Mouse (Mus musculus): ENCODE results near the gene N6amt1. TPM values are rescaled to one million over a fixed set of nuclear protein-coding genes. Genes with fewer than 3 reads are reported as not detected.

The N6amt1 gene
- 3.5 and 5.5 TPM in 2 replicates for polyA plus RNA-seq (2012; rRNA removed)
- 5.4 TPM in 2 replicates for polyA plus RNA-seq (2014; fragmentation: Nextera tagmentation; extraction: Ambion mirVana)

DNA sequence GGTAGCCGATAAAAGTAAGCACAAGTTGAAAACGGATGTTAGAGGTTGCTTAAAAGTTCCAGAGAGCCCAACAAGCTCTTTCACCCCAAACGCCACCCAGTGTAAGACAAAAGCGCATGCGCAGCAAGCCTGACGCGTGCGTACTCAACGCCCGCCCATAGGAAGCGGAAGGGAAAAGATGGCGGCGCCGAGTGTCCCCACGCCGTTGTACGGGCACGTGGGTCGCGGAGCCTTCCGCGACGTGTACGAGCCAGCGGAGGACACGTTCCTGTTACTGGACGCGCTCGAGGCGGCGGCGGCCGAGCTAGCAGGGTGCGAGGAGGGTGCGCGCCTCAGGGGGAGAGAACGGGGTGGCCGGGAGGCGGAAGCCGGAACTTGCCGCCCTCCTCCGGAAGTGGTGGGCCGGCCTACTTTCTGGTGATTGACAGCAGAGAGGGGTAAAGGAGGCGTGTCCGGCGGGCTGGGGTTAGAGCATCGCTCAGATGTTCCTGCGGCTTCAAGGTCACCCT lies at the start of gene N6amt1:
N6amt1 (plus strand) TSS at position 111 of the 509 bp plus-strand sequence.
- Histone ChIP-seq H3K9ac (replicated peaks) (peak within 1 kb of the TSS; percentile 51), H3K36me3 (replicated peaks; ENCODE audit: control insufficient read depth, insufficient read depth, low read depth) (no peaks in the 10 kb centered on the region), H3K4me3 (ENCODE audit: insufficient read depth in 1 of 2, low read depth in 2 of 2, low read length in 2 of 2) (peak within 1 kb of the TSS; percentile 70 to 77), H3K9me3 (ENCODE audit: control insufficient read depth, low read length) (no peaks in the 10 kb centered on the region), H3K27me3 (ENCODE audit: control insufficient read depth, insufficient read depth, low read length) (no peaks in the 10 kb centered on the region), H3K27ac (no peak within 1 kb of the TSS), H3K4me2 (ENCODE audit: low read depth) (peak within 1 kb of the TSS; percentile 63), H3K4me1 (replicated peaks; ENCODE audit: control insufficient read depth in 2 of 2, insufficient read depth in 2 of 2, low read length in 1 of 2) (peaks cover 3 to 6% of the 10 kb centered on the region in 2 experiments)
- no peak for TF ChIP-seq EP300 (IDR thresholded peaks at IDR 0.05; ENCODE audit: low read depth)
- TF ChIP-seq CTCF (IDR thresholded peaks at IDR 0.05; ENCODE audit: low read depth): peak; percentile 20; the same call in 1 of the 2 replicates
- DNase-seq (ENCODE audit: low read depth in 3 of 3, low spot score in 3 of 3) (peak; percentile 82 to 88 (median 85)), ATAC-seq (ENCODE audit: insufficient read depth) (peak; percentile 99)
- WGBS (ENCODE audit: insufficient replicate concordance): under 1% methylated on average over 48 of the region's 48 CpGs

DNA sequence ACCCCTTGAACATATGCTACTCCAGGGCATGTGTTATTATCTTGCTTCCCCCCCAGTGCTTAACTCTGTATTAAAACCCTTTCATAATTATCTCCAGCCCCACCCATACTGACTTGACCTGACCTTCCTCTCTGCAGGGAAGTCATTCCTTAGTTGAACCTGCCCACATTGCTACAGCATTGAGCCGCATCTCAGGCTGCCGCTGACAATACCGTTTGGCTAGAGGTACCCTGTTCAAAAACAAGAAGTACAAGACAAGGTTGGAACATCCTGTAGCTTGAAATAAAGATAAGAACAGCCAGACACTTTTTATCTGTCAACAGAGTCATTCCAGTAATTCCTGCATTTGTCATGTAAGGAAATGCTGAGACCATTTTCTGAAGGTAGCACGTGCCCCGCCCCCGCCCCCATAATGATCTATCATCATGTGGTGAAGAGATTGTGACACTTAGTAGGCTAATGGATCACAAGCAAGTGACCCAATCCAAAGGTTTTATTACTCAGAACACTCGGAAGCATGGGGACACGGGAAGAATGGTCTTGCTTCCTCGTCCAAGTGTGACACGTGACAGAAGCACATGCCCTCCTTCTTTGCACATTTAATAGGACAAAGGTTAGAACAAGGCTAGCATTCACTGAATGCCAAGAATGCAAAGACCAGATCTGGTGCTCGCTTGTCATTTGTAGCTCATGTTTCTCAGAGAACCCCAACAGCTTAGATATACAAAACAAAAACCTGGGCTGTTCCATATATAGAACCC lies 48.6 kb upstream of the N6amt1 start:
- H3K9ac ChIP-seq (replicated peaks): no peak overlapping the region
- ATAC-seq (ENCODE audit: insufficient read depth): no peak

DNA sequence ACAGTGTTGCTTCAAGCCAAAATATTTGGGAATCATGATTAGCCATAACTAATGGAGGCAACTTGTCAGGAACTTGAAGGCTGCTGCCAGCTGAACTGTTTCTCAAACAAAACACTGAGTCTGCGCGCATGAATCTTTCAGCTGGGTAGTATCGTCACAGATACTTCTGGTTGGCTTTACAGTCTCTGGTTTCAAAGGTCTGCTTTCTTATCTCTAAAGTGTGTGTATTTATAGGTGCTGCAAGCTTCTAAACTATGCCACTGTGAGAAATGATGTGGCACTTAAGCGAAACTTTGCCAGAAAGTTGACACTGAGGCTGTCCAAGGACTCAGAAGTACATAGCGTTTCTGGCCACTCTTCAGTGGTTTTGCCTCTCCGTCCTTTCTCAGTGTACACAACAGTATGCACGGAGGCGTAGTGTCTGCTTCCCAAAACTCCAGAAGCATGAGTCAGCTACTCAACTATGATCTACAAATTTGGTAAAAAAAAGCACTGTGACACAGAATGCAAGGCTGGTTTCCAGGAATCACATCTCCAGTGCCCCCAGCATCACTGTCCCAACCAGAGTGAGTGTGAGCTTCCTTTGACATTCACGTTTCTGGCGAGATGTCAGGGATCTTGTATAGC lies 46.8 kb upstream of the N6amt1 start:
- TF ChIP-seq CTCF (IDR thresholded peaks at IDR 0.05; ENCODE audit: low read depth) (no peak), EP300 (IDR thresholded peaks at IDR 0.05; ENCODE audit: low read depth) (no peak)
- no peak for DNase-seq (ENCODE audit: low read depth in 3 of 3, low spot score in 3 of 3)

More for the DNA sequence above, 48.6 kb upstream of the N6amt1 start:
- no peaks in the 10 kb centered on the region for H3K4me1 ChIP-seq (replicated peaks; ENCODE audit: control insufficient read depth in 2 of 2, insufficient read depth in 2 of 2, low read length in 1 of 2)
- no peak overlapping the region for H3K4me2 ChIP-seq (ENCODE audit: low read depth)
- DNase-seq (ENCODE audit: low read depth in 3 of 3, low spot score in 3 of 3): no peak
- no peaks in the 10 kb centered on the region for H3K27me3 ChIP-seq (ENCODE audit: control insufficient read depth, insufficient read depth, low read length)
- no peak overlapping the region for H3K4me3 ChIP-seq (ENCODE audit: insufficient read depth in 1 of 2, low read depth in 2 of 2, low read length in 2 of 2)
- WGBS (ENCODE audit: insufficient replicate concordance): 51% methylated on average over 11 of the region's 11 CpGs
- no peaks in the 10 kb centered on the region for H3K36me3 ChIP-seq (replicated peaks; ENCODE audit: control insufficient read depth, insufficient read depth, low read depth)
- H3K9me3 ChIP-seq (ENCODE audit: control insufficient read depth, low read length): no peaks in the 10 kb centered on the region
- no peak overlapping the region for H3K27ac ChIP-seq
- TF ChIP-seq CTCF (IDR thresholded peaks at IDR 0.05; ENCODE audit: low read depth) (no peak), EP300 (IDR thresholded peaks at IDR 0.05; ENCODE audit: low read depth) (no peak)

DNA sequence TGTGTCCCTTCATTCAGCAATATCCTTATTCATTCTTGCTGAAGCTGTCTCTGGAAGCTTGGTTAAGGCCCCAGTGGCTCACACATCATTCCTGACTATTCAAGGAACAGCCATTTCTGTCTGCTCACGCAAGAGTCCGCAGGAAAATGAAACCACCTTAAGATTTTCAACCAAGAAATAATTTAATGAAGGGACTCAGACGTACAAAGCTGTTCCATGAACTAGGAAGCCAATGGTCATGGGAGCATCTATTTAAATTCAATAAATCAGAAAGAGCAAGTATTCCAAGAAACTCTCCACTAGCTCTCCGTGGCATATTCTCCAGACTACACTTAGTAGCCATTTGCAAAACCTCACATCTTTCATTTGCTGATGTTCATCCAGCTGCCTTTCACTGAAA lies 43.3 kb upstream of the N6amt1 start:
- 57% methylated on average over 4 of the region's 4 CpGs for WGBS (ENCODE audit: insufficient replicate concordance)
- H3K4me3 ChIP-seq (ENCODE audit: insufficient read depth in 1 of 2, low read depth in 2 of 2, low read length in 2 of 2): no peak overlapping the region
- TF ChIP-seq EP300 (IDR thresholded peaks at IDR 0.05; ENCODE audit: low read depth): no peak
- TF ChIP-seq CTCF (IDR thresholded peaks at IDR 0.05; ENCODE audit: low read depth): no peak
- ATAC-seq (ENCODE audit: insufficient read depth): no peak
- no peak overlapping the region for H3K4me2 ChIP-seq (ENCODE audit: low read depth)
- no peaks in the 10 kb centered on the region for H3K27me3 ChIP-seq (ENCODE audit: control insufficient read depth, insufficient read depth, low read length)
- H3K4me1 ChIP-seq (replicated peaks; ENCODE audit: control insufficient read depth in 2 of 2, insufficient read depth in 2 of 2, low read length in 1 of 2): no peaks in the 10 kb centered on the region
- H3K9me3 ChIP-seq (ENCODE audit: control insufficient read depth, low read length): no peaks in the 10 kb centered on the region
- H3K36me3 ChIP-seq (replicated peaks; ENCODE audit: control insufficient read depth, insufficient read depth, low read depth): no peaks in the 10 kb centered on the region
- H3K9ac ChIP-seq (replicated peaks): no peak overlapping the region
- DNase-seq (ENCODE audit: low read depth in 3 of 3, low spot score in 3 of 3): no peak
- no peak overlapping the region for H3K27ac ChIP-seq

More for the DNA sequence above, 46.8 kb upstream of the N6amt1 start:
- ATAC-seq (ENCODE audit: insufficient read depth): no peak
- Histone ChIP-seq H3K36me3 (replicated peaks; ENCODE audit: control insufficient read depth, insufficient read depth, low read depth) (no peaks in the 10 kb centered on the region), H3K4me1 (replicated peaks; ENCODE audit: control insufficient read depth in 2 of 2, insufficient read depth in 2 of 2, low read length in 1 of 2) (no peaks in the 10 kb centered on the region), H3K4me3 (ENCODE audit: insufficient read depth in 1 of 2, low read depth in 2 of 2, low read length in 2 of 2) (no peak overlapping the region), H3K9ac (replicated peaks) (no peak overlapping the region), H3K27me3 (ENCODE audit: control insufficient read depth, insufficient read depth, low read length) (no peaks in the 10 kb centered on the region), H3K9me3 (ENCODE audit: control insufficient read depth, low read length) (no peaks in the 10 kb centered on the region), H3K4me2 (ENCODE audit: low read depth) (no peak overlapping the region), H3K27ac (no peak overlapping the region)
- WGBS (ENCODE audit: insufficient replicate concordance): 51% methylated on average over 10 of the region's 10 CpGs

Data from liver, embryonic 14.5 days (tissue).